Mouse (Mus musculus): ENCODE data around the gene Ralgapa2.

GRCm38 (mm10) chr2:146491830-146492610 is 20.1 kb downstream of the Ralgapa2 start:
- TF ChIP-seq CTCF (conservative IDR thresholded peaks at IDR 0.05 in 1 of 2, IDR thresholded peaks at IDR 0.05 in 1 of 2; ENCODE audit: low read depth in 2 of 2, low read length in 2 of 2) (no peak), PAX5 (IDR thresholded peaks at IDR 0.05; ENCODE audit: low read length) (no peak)
